Mouse (Mus musculus) ES-Bruce4 (cell line): ENCODE measurements at regions not wholly inside any gene's neighbourhood (a gene's known extent, or its start where the extent isn't known, plus 50 kb on each side); places are given as distances from the start of the nearest gene placed in this dataset.
"Not testable (repeated sequence)": the region's sequence is repeated elsewhere in the genome, so short reads cannot be mapped to it uniquely, and the experiment has no call there.

ENCODE experiments used
- H3K27ac ChIP-seq: 2 replicates; pipeline ENCODE4 v1.5.1; 2012; ENCODE audit warnings: low read length, inconsistent platforms; ENCODE audit not compliant: insufficient read depth
- H3K27me3 ChIP-seq: 2 replicates; pipeline ENCODE4 v1.6.1; 2012; ENCODE audit warnings: mild to moderate bottlenecking, low read length, inconsistent platforms; ENCODE audit not compliant: control insufficient read depth, poor library complexity, insufficient read depth, severe bottlenecking
- H3K36me3 ChIP-seq: 2 replicates; pipeline ENCODE4 v1.6.1; 2012; ENCODE audit warnings: inconsistent platforms, mild to moderate bottlenecking, low read length, moderate library complexity; ENCODE audit not compliant: control insufficient read depth, poor library complexity, insufficient read depth, severe bottlenecking
- H3K4me1 ChIP-seq: one replicate; pipeline ENCODE4 v1.8.1; 2011; ENCODE audit warnings: low read length; ENCODE audit not compliant: control insufficient read depth, insufficient read depth
- H3K4me3 ChIP-seq: 2 replicates; pipeline ENCODE4 v1.5.1; 2011; ENCODE audit warnings: low read depth, mild to moderate bottlenecking, low read length
- H3K9ac ChIP-seq: 2 replicates; pipeline ENCODE4 v1.6.1; 2012; ENCODE audit warnings: low read depth, mild to moderate bottlenecking, inconsistent platforms; ENCODE audit not compliant: poor library complexity, severe bottlenecking
- H3K9me3 ChIP-seq: replicated peaks from 2 replicates; pipeline ENCODE4 v1.6.1; 2012; ENCODE audit warnings: mild to moderate bottlenecking, low read length, inconsistent platforms; ENCODE audit not compliant: control insufficient read depth, poor library complexity, insufficient read depth, severe bottlenecking
- CTCF ChIP-seq: IDR thresholded peaks from one replicate; pipeline ENCODE4 v1.8.1; 2011; ENCODE audit warnings: low read depth, low read length
- EP300 ChIP-seq: IDR thresholded peaks from 2 replicates; pipeline ENCODE4 v1.6.1; 2011; ENCODE audit warnings: low read depth, low read length; ENCODE audit not compliant: insufficient read depth
- POLR2A ChIP-seq: IDR thresholded peaks from one replicate; pipeline ENCODE4 v1.8.1; 2011; ENCODE audit warnings: low read length; ENCODE audit not compliant: insufficient read depth

GRCm38 (mm10) chr7:111840826-111841225 lies 61.0 kb upstream of the Galnt18 start:
- no peak overlapping the region for H3K4me3 ChIP-seq
- H3K27me3 ChIP-seq: no peaks in the 10 kb centered on the region
- TF ChIP-seq EP300 (no peak), CTCF (no peak), POLR2A (no peak)
- H3K9ac ChIP-seq: no peak overlapping the region
- H3K36me3 ChIP-seq: no peaks in the 10 kb centered on the region
- no peak overlapping the region for H3K27ac ChIP-seq
- no peaks in the 10 kb centered on the region for H3K9me3 ChIP-seq
- no peaks in the 10 kb centered on the region for H3K4me1 ChIP-seq

GRCm38 (mm10) chr7:111838162-111838561 lies 58.4 kb upstream of the Galnt18 start:
- H3K9ac ChIP-seq: no peak overlapping the region
- no peak overlapping the region for H3K27ac ChIP-seq
- no peak for TF ChIP-seq CTCF
- TF ChIP-seq EP300: no peak
- TF ChIP-seq POLR2A: no peak
- no peaks in the 10 kb centered on the region for H3K9me3 ChIP-seq
- no peaks in the 10 kb centered on the region for H3K4me1 ChIP-seq
- H3K27me3 ChIP-seq: no peaks in the 10 kb centered on the region
- no peak overlapping the region for H3K4me3 ChIP-seq
- no peaks in the 10 kb centered on the region for H3K36me3 ChIP-seq

- H3K27me3 ChIP-seq, H3K9ac ChIP-seq, H3K9me3 ChIP-seq, H3K27ac ChIP-seq, H3K4me3 ChIP-seq, H3K36me3 ChIP-seq, H3K4me1 ChIP-seq: not testable (repeated sequence)
Observed at GRCm38 (mm10) chr7:111834356-111834755, 54.6 kb upstream of the Galnt18 start.

GRCm38 (mm10) chr7:111829931-111830330 lies 50.2 kb upstream of the Galnt18 start:
- no peak overlapping the region for H3K9ac ChIP-seq
- H3K36me3 ChIP-seq: no peaks in the 10 kb centered on the region
- TF ChIP-seq POLR2A: no peak
- no peak for TF ChIP-seq CTCF
- TF ChIP-seq EP300: no peak
- H3K9me3 ChIP-seq: no peaks in the 10 kb centered on the region
- H3K4me3 ChIP-seq: no peak overlapping the region
- no peaks in the 10 kb centered on the region for H3K27me3 ChIP-seq
- H3K27ac ChIP-seq: peak overlapping the region; percentile 82
- H3K4me1 ChIP-seq: no peaks in the 10 kb centered on the region
